Mouse (Mus musculus) limb, embryonic 15.5 days (tissue): ENCODE measurements around the gene Clcnka. TPM values are rescaled to one million over a fixed set of nuclear protein-coding genes. Genes with fewer than 3 reads are reported as not detected.

Experiments
- ATAC-seq: fragments of 200-750 bp; cut with Nextera tagmentation; 2 replicates; pipeline ENCODE4 v1.8.0; 2017; ENCODE audit warnings: low read depth, moderate TSS enrichment; ENCODE audit not compliant: insufficient number of reproducible peaks, low FRiP score, low TSS enrichment
- H3K27ac ChIP-seq: fragments of 300-500 bp; sonication (generic); 2 replicates; pipeline ENCODE4 v1.5.1; 2015; ENCODE audit warnings: moderate library complexity, mild to moderate bottlenecking, inconsistent platforms
- H3K27me3 ChIP-seq: fragments of 300-500 bp; sonication (generic); 2 replicates; pipeline ENCODE4 v1.6.1; 2015; ENCODE audit warnings: inconsistent platforms
- H3K36me3 ChIP-seq: fragments of 300-500 bp; sonication (generic); 2 replicates; pipeline ENCODE4 v1.6.1; 2015; ENCODE audit warnings: inconsistent platforms
- H3K4me1 ChIP-seq: fragments of 300-500 bp; sonication (generic); 2 replicates; pipeline ENCODE4 v1.6.1; 2015; ENCODE audit warnings: inconsistent platforms
- H3K4me2 ChIP-seq: fragments of 300-500 bp; sonication (generic); 2 replicates; pipeline ENCODE4 v1.6.1; 2015; ENCODE audit warnings: mild to moderate bottlenecking, inconsistent platforms
- H3K4me3 ChIP-seq: fragments of 300-500 bp; sonication (generic); 2 replicates; pipeline ENCODE4 v1.5.1; 2015; ENCODE audit warnings: mild to moderate bottlenecking, inconsistent platforms
- H3K9ac ChIP-seq: fragments of 300-500 bp; sonication (generic); 2 replicates; pipeline ENCODE4 v1.6.1; 2015; ENCODE audit warnings: inconsistent platforms
- H3K9me3 ChIP-seq: fragments of 300-500 bp; sonication (generic); 2 replicates; pipeline ENCODE4 v1.6.1; 2016; ENCODE audit warnings: inconsistent platforms
- WGBS: fragments of 180-500 bp; shearing (Covaris S2); methylation state at CpG from one replicate; pipeline ENCODE4 v1.1.7; 2015; 5-methylcytosine and 5-hydroxymethylcytosine counted together
- polyA plus RNA-seq: library from polyadenylated mRNA; unstranded; fragments of >200 nt; fragmentation: Nextera tagmentation; extraction: Ambion mirVana; gene quantifications from 2 replicates; pipeline ENCODE4 v1.2.1, GENCODE M21; 2015

The Clcnka gene
- polyA plus RNA-seq, 1 experiment from 2014 or later = 0.33 TPM

GRCm38 (mm10) chr4:141429847-141430246 is 31.3 kb upstream of the Clcnka start:
- H3K4me3 ChIP-seq = no peak overlapping the region
- H3K36me3 ChIP-seq = no peaks in the 10 kb centered on the region
- H3K27me3 ChIP-seq = no peaks in the 10 kb centered on the region
- no peaks in the 10 kb centered on the region for H3K9me3 ChIP-seq
- H3K9ac ChIP-seq = no peak overlapping the region
- ATAC-seq = no peak
- H3K4me2 ChIP-seq = no peak overlapping the region
- peaks cover 23% of the 10 kb centered on the region for H3K4me1 ChIP-seq
- 47% methylated on average over 9 of the region's 9 CpGs for WGBS
- H3K27ac ChIP-seq = no peak overlapping the region

GRCm38 (mm10) chr4:141429381-141429780 is 30.9 kb upstream of the Clcnka start:
- Histone ChIP-seq H3K4me1 (peaks cover 24% of the 10 kb centered on the region), H3K4me2 (no peak overlapping the region), H3K9ac (no peak overlapping the region), H3K27ac (no peak overlapping the region), H3K4me3 (no peak overlapping the region), H3K27me3 (no peaks in the 10 kb centered on the region), H3K9me3 (no peaks in the 10 kb centered on the region), H3K36me3 (no peaks in the 10 kb centered on the region)
- WGBS = 79% methylated on average over 6 of the region's 6 CpGs
- no peak for ATAC-seq

- no peak for ATAC-seq
- no peak overlapping the region for H3K4me2 ChIP-seq
- no peak overlapping the region for H3K9ac ChIP-seq
- H3K27ac ChIP-seq = no peak overlapping the region
- H3K4me1 ChIP-seq = peaks cover 24% of the 10 kb centered on the region
- no peak overlapping the region for H3K4me3 ChIP-seq
- H3K36me3 ChIP-seq = no peaks in the 10 kb centered on the region
- WGBS = 85% methylated on average over 13 of the region's 13 CpGs
- no peaks in the 10 kb centered on the region for H3K9me3 ChIP-seq
- H3K27me3 ChIP-seq = no peaks in the 10 kb centered on the region
Measured at GRCm38 (mm10) chr4:141427921-141428320, 29.4 kb upstream of the Clcnka start.

- 74% methylated on average over 10 of the region's 10 CpGs for WGBS
- Histone ChIP-seq H3K4me3 (no peak overlapping the region), H3K4me2 (no peak overlapping the region), H3K27ac (peak overlapping the region; percentile 7; the same call in 1 of the 2 replicates), H3K4me1 (peaks cover 18% of the 10 kb centered on the region), H3K9me3 (no peaks in the 10 kb centered on the region), H3K36me3 (no peaks in the 10 kb centered on the region), H3K27me3 (0 out of 2 replicates have a peak, but pooled peaks cover under 1% of the 10 kb centered on the region), H3K9ac (no peak overlapping the region)
- ATAC-seq = no peak
Measured at GRCm38 (mm10) chr4:141426796-141427745, 28.5 kb upstream of the Clcnka start.

GRCm38 (mm10) chr4:141425484-141426479 is 27.3 kb upstream of the Clcnka start:
- Histone ChIP-seq H3K4me2 (peak overlapping the region; percentile 88), H3K27me3 (0 out of 2 replicates have a peak, but pooled peaks cover 6% of the 10 kb centered on the region), H3K27ac (peak overlapping the region; percentile 79), H3K9me3 (no peaks in the 10 kb centered on the region), H3K36me3 (no peaks in the 10 kb centered on the region), H3K4me3 (peak overlapping the region; percentile 46), H3K9ac (peak overlapping the region; percentile 39), H3K4me1 (peaks cover 29% of the 10 kb centered on the region)
- WGBS = 5% methylated on average over 36 of the region's 36 CpGs
- peak; percentile 87 for ATAC-seq

GRCm38 (mm10) chr4:141423691-141424431 is 25.3 kb upstream of the Clcnka start:
- Histone ChIP-seq H3K27me3 (0 out of 2 replicates have a peak, but pooled peaks cover 6% of the 10 kb centered on the region), H3K4me1 (peaks cover 42% of the 10 kb centered on the region), H3K9ac (no peak overlapping the region), H3K9me3 (no peaks in the 10 kb centered on the region), H3K36me3 (no peaks in the 10 kb centered on the region), H3K4me3 (no peak overlapping the region), H3K4me2 (no peak overlapping the region), H3K27ac (no peak overlapping the region)
- no peak for ATAC-seq
- 88% methylated on average over 13 of the region's 13 CpGs for WGBS

GRCm38 (mm10) chr4:141423288-141423687 is 24.8 kb upstream of the Clcnka start:
- 81% methylated on average over 5 of the region's 5 CpGs for WGBS
- 0 out of 2 replicates have a peak, but pooled peaks cover 6% of the 10 kb centered on the region for H3K27me3 ChIP-seq

GRCm38 (mm10) chr4:141422841-141423240 is 24.3 kb upstream of the Clcnka start:
- H3K4me3 ChIP-seq = no peak overlapping the region
- peaks cover 42% of the 10 kb centered on the region for H3K4me1 ChIP-seq
- no peaks in the 10 kb centered on the region for H3K36me3 ChIP-seq
- H3K27ac ChIP-seq = no peak overlapping the region
- H3K9ac ChIP-seq = no peak overlapping the region
- ATAC-seq = no peak
- H3K4me2 ChIP-seq = no peak overlapping the region
- 0 out of 2 replicates have a peak, but pooled peaks cover 6% of the 10 kb centered on the region for H3K27me3 ChIP-seq
- H3K9me3 ChIP-seq = no peaks in the 10 kb centered on the region
- 77% methylated on average over 5 of the region's 5 CpGs for WGBS

More at GRCm38 (mm10) chr4:141423288-141423687, 24.8 kb upstream of the Clcnka start:
- peaks cover 42% of the 10 kb centered on the region for H3K4me1 ChIP-seq
- H3K4me2 ChIP-seq = no peak overlapping the region
- H3K4me3 ChIP-seq = no peak overlapping the region
- no peak for ATAC-seq
- no peaks in the 10 kb centered on the region for H3K9me3 ChIP-seq
- no peak overlapping the region for H3K27ac ChIP-seq
- H3K36me3 ChIP-seq = no peaks in the 10 kb centered on the region
- H3K9ac ChIP-seq = no peak overlapping the region

GRCm38 (mm10) chr4:141421423-141421822 is 22.9 kb upstream of the Clcnka start:
- H3K4me2 ChIP-seq = 0 out of 2 replicates have a peak overlapping the region, but pooled peaks have one; percentile 10
- no peaks in the 10 kb centered on the region for H3K36me3 ChIP-seq
- WGBS = 54% methylated on average over 14 of the region's 14 CpGs
- 0 out of 2 replicates have a peak, but pooled peaks cover 6% of the 10 kb centered on the region for H3K27me3 ChIP-seq
- no peaks in the 10 kb centered on the region for H3K9me3 ChIP-seq
- no peak overlapping the region for H3K4me3 ChIP-seq
- no peak overlapping the region for H3K27ac ChIP-seq
- H3K9ac ChIP-seq = no peak overlapping the region; the same call in 1 of the 2 replicates
- H3K4me1 ChIP-seq = peaks cover 41% of the 10 kb centered on the region
- no peak for ATAC-seq

- 42% methylated on average over 9 of the region's 9 CpGs for WGBS
- H3K4me2 ChIP-seq = no peak overlapping the region
- no peak overlapping the region for H3K9ac ChIP-seq
- no peaks in the 10 kb centered on the region for H3K36me3 ChIP-seq
- H3K27ac ChIP-seq = no peak overlapping the region
- H3K4me3 ChIP-seq = no peak overlapping the region
- no peaks in the 10 kb centered on the region for H3K9me3 ChIP-seq
- ATAC-seq = no peak
- H3K4me1 ChIP-seq = peaks cover 36% of the 10 kb centered on the region
- H3K27me3 ChIP-seq = 0 out of 2 replicates have a peak, but pooled peaks cover 6% of the 10 kb centered on the region
Measured at GRCm38 (mm10) chr4:141420886-141421285, 22.4 kb upstream of the Clcnka start.
